Mouse (Mus musculus) bone marrow, adult 2 months (tissue): ENCODE measurements around the gene Selenom.
A peak's percentile ranks its signal among the peaks of the same experiment; 100 is the strongest.

Experiments used
- CTCF ChIP-seq: fragments of 200-500 bp; IDR thresholded peaks from 2 replicates; pipeline ENCODE4 v1.5.1; 2011; ENCODE audit warnings: low read length, control low read depth; ENCODE audit not compliant: control insufficient read depth, insufficient read depth
- POLR2A ChIP-seq: fragments of 200-500 bp; IDR thresholded peaks from 2 replicates; pipeline ENCODE4 v1.6.1; 2011; ENCODE audit warnings: low read depth, mild to moderate bottlenecking, control low read depth, low read length, borderline replicate concordance; ENCODE audit not compliant: control insufficient read depth

DNA sequence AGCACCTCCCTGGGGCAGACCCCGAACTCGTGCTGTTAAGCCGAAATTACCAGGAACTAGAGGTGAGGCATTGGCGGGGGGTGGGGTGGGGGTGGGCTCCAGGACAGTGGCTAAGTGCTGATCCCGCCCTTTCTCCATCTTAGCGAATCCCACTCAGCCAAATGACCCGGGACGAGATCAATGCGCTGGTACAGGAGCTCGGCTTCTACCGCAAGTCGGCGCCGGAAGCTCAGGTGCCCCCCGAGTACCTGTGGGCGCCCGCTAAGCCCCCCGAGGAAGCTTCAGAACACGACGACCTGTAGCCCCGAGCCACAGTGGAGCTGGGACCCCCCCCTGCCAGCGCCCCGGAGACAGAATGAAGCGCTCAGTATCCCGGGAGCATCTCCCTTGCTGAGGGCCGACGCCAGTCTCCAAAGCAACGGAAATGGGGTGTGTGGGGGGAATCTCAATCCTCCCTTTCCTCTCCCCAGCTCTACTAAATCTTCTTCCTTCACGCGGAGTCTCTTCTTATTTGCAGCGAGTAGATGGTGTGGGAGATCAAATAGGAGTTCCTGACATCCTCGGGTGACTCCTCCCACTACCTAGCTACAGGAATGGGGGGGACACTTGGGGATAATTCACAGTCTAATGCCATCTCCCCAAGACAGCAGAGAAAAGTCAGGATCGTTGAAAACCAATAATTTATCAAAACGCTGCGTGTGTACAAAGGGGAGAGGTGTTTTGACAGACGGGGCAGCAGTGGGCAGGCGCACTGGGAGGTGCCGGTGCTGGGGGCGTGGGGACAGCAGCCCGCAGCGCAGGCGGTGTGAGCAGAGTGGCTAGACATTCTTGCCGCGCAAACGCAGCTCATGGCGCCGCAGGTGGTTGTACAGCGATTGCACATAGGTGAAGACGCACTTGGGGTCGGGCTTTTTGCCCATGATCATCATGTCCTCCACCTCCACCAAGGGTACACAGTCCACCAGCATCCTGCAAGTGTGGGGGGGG lies 2.7 kb downstream of the Selenom start:
- TF ChIP-seq POLR2A (peak; percentile 16; the same call in 1 of the 2 replicates), CTCF (no peak)
